Mouse (Mus musculus): ENCODE data around the gene Prkce. TPM values are rescaled to one million over a fixed set of nuclear protein-coding genes. Genes with fewer than 3 reads are reported as not detected.
A peak's percentile ranks its signal among the peaks of the same experiment; 100 is the strongest.

Gene Prkce
- polyA plus RNA-seq, 1 experiment from 2014 or later: 6.8 TPM

- no peaks in the 10 kb centered on the region for H3K27me3 ChIP-seq
- no peaks in the 10 kb centered on the region for H3K36me3 ChIP-seq
- H3K9ac ChIP-seq: no peak overlapping the region
- peak overlapping the region; percentile 32 for H3K4me2 ChIP-seq
- peak overlapping the region; percentile 89 for H3K27ac ChIP-seq
- H3K9me3 ChIP-seq (replicated peaks): no peaks in the 10 kb centered on the region
- no peak overlapping the region for H3K4me3 ChIP-seq (replicated peaks)
- 39% methylated on average over 11 of the region's 11 CpGs for WGBS
- peak; percentile 77 for ATAC-seq (replicated peaks; ENCODE audit: low FRiP score)
- H3K4me1 ChIP-seq: peaks cover 27% of the 10 kb centered on the region
Observed at GRCm38 (mm10) chr17:86404795-86405501, 237.4 kb downstream of the Prkce start.

GRCm38 (mm10) chr17:86405644-86406043 lies 238.1 kb downstream of the Prkce start:
- Histone ChIP-seq H3K4me2 (no peak overlapping the region), H3K4me1 (peaks cover 32% of the 10 kb centered on the region), H3K4me3 (replicated peaks) (no peak overlapping the region), H3K9me3 (replicated peaks) (no peaks in the 10 kb centered on the region), H3K9ac (no peak overlapping the region), H3K27ac (peak overlapping the region; percentile 89), H3K36me3 (no peaks in the 10 kb centered on the region), H3K27me3 (no peaks in the 10 kb centered on the region)
- WGBS: 30% methylated on average over 8 of the region's 8 CpGs
- ATAC-seq (replicated peaks; ENCODE audit: low FRiP score): peak; percentile 66

GRCm38 (mm10) chr17:86407921-86408613 lies 240.5 kb downstream of the Prkce start:
- Histone ChIP-seq H3K36me3 (no peaks in the 10 kb centered on the region), H3K9me3 (replicated peaks) (no peaks in the 10 kb centered on the region), H3K4me2 (no peak overlapping the region), H3K27me3 (no peaks in the 10 kb centered on the region), H3K27ac (no peak overlapping the region), H3K4me1 (peaks cover 43% of the 10 kb centered on the region), H3K4me3 (replicated peaks) (no peak overlapping the region), H3K9ac (no peak overlapping the region)
- 85% methylated on average over 8 of the region's 8 CpGs for WGBS
- ATAC-seq (replicated peaks; ENCODE audit: low FRiP score): no peak

- 86% methylated on average over 5 of the region's 5 CpGs for WGBS
- Histone ChIP-seq H3K4me2 (no peak overlapping the region), H3K36me3 (no peaks in the 10 kb centered on the region), H3K9ac (no peak overlapping the region), H3K27ac (no peak overlapping the region), H3K4me3 (replicated peaks) (no peak overlapping the region), H3K9me3 (replicated peaks) (no peaks in the 10 kb centered on the region), H3K27me3 (no peaks in the 10 kb centered on the region), H3K4me1 (peaks cover 43% of the 10 kb centered on the region)
- ATAC-seq (replicated peaks; ENCODE audit: low FRiP score): no peak
Observed at GRCm38 (mm10) chr17:86408614-86409006, 241.0 kb downstream of the Prkce start.

- Histone ChIP-seq H3K27ac (no peak overlapping the region), H3K4me2 (no peak overlapping the region), H3K27me3 (no peaks in the 10 kb centered on the region), H3K9me3 (replicated peaks) (no peaks in the 10 kb centered on the region), H3K4me1 (peaks cover 37% of the 10 kb centered on the region), H3K4me3 (replicated peaks) (no peak overlapping the region), H3K36me3 (no peaks in the 10 kb centered on the region), H3K9ac (no peak overlapping the region)
- WGBS: 87% methylated on average over 8 of the region's 8 CpGs
- ATAC-seq (replicated peaks; ENCODE audit: low FRiP score): no peak
Observed at GRCm38 (mm10) chr17:86409485-86409884, 241.9 kb downstream of the Prkce start.

- Histone ChIP-seq H3K9ac (no peak overlapping the region), H3K4me1 (peaks cover 30% of the 10 kb centered on the region), H3K27me3 (no peaks in the 10 kb centered on the region), H3K27ac (no peak overlapping the region), H3K4me3 (replicated peaks) (no peak overlapping the region), H3K36me3 (no peaks in the 10 kb centered on the region), H3K4me2 (no peak overlapping the region), H3K9me3 (replicated peaks) (no peaks in the 10 kb centered on the region)
- no peak; the same call in 1 of the 2 replicates for ATAC-seq (replicated peaks; ENCODE audit: low FRiP score)
- 69% methylated on average over 12 of the region's 12 CpGs for WGBS
Observed at GRCm38 (mm10) chr17:86410496-86410895, 242.9 kb downstream of the Prkce start.

- H3K4me3 ChIP-seq (replicated peaks): no peak overlapping the region
- H3K9ac ChIP-seq: no peak overlapping the region
- no peak overlapping the region for H3K4me2 ChIP-seq
- no peaks in the 10 kb centered on the region for H3K9me3 ChIP-seq (replicated peaks)
- no peak overlapping the region for H3K27ac ChIP-seq
- H3K36me3 ChIP-seq: no peaks in the 10 kb centered on the region
- peaks cover 26% of the 10 kb centered on the region for H3K4me1 ChIP-seq
- 54% methylated on average over 6 of the region's 6 CpGs for WGBS
- no peaks in the 10 kb centered on the region for H3K27me3 ChIP-seq
- ATAC-seq (replicated peaks; ENCODE audit: low FRiP score): no peak
Observed at GRCm38 (mm10) chr17:86412141-86412540, 244.6 kb downstream of the Prkce start.

- no peaks in the 10 kb centered on the region for H3K36me3 ChIP-seq
- no peaks in the 10 kb centered on the region for H3K27me3 ChIP-seq
- H3K4me1 ChIP-seq: peaks cover 21% of the 10 kb centered on the region
- no peak overlapping the region for H3K4me2 ChIP-seq
- ATAC-seq (replicated peaks; ENCODE audit: low FRiP score): no peak
- WGBS: 55% methylated on average over 8 of the region's 8 CpGs
- H3K9me3 ChIP-seq (replicated peaks): no peaks in the 10 kb centered on the region
- H3K9ac ChIP-seq: no peak overlapping the region
- no peak overlapping the region for H3K27ac ChIP-seq
- no peak overlapping the region for H3K4me3 ChIP-seq (replicated peaks)
Observed at GRCm38 (mm10) chr17:86414608-86415007, 247.0 kb downstream of the Prkce start.

GRCm38 (mm10) chr17:86415989-86416388 lies 248.4 kb downstream of the Prkce start:
- WGBS: 88% methylated on average over 7 of the region's 7 CpGs
- H3K36me3 ChIP-seq: 0 out of 2 replicates have a peak, but pooled peaks cover 4% of the 10 kb centered on the region
- H3K9me3 ChIP-seq (replicated peaks): no peaks in the 10 kb centered on the region
- no peak overlapping the region for H3K9ac ChIP-seq
- H3K4me2 ChIP-seq: no peak overlapping the region
- ATAC-seq (replicated peaks; ENCODE audit: low FRiP score): no peak
- no peaks in the 10 kb centered on the region for H3K27me3 ChIP-seq
- H3K27ac ChIP-seq: no peak overlapping the region
- H3K4me3 ChIP-seq (replicated peaks): no peak overlapping the region
- peaks cover 13% of the 10 kb centered on the region for H3K4me1 ChIP-seq

GRCm38 (mm10) chr17:86418334-86418733 lies 250.7 kb downstream of the Prkce start:
- Histone ChIP-seq H3K4me2 (no peak overlapping the region), H3K27ac (no peak overlapping the region), H3K36me3 (0 out of 2 replicates have a peak, but pooled peaks cover 4% of the 10 kb centered on the region), H3K4me1 (peaks cover 9% of the 10 kb centered on the region), H3K27me3 (no peaks in the 10 kb centered on the region), H3K9me3 (replicated peaks) (no peaks in the 10 kb centered on the region), H3K9ac (no peak overlapping the region), H3K4me3 (replicated peaks) (no peak overlapping the region)
- 88% methylated on average over 17 of the region's 17 CpGs for WGBS
- no peak for ATAC-seq (replicated peaks; ENCODE audit: low FRiP score)

GRCm38 (mm10) chr17:86419199-86419598 lies 251.6 kb downstream of the Prkce start:
- Histone ChIP-seq H3K4me3 (replicated peaks) (no peak overlapping the region), H3K4me1 (peaks cover 12% of the 10 kb centered on the region), H3K27ac (no peak overlapping the region), H3K9me3 (replicated peaks) (no peaks in the 10 kb centered on the region), H3K36me3 (0 out of 2 replicates have a peak, but pooled peaks cover 4% of the 10 kb centered on the region), H3K9ac (no peak overlapping the region), H3K27me3 (no peaks in the 10 kb centered on the region), H3K4me2 (no peak overlapping the region)
- 80% methylated on average over 6 of the region's 6 CpGs for WGBS
- no peak for ATAC-seq (replicated peaks; ENCODE audit: low FRiP score)

GRCm38 (mm10) chr17:86420646-86421338 lies 253.2 kb downstream of the Prkce start:
- Histone ChIP-seq H3K27me3 (no peaks in the 10 kb centered on the region), H3K27ac (no peak overlapping the region), H3K4me3 (replicated peaks) (no peak overlapping the region), H3K9ac (no peak overlapping the region), H3K4me2 (no peak overlapping the region), H3K36me3 (0 out of 2 replicates have a peak, but pooled peaks cover 4% of the 10 kb centered on the region), H3K9me3 (replicated peaks) (no peaks in the 10 kb centered on the region), H3K4me1 (peaks cover 8% of the 10 kb centered on the region)
- no peak for ATAC-seq (replicated peaks; ENCODE audit: low FRiP score)
- 83% methylated on average over 10 of the region's 10 CpGs for WGBS

Data from kidney, embryonic 15.5 days (tissue).